Mouse (Mus musculus) kidney, adult 18-20 months (tissue): ENCODE results near the gene Ifitm2.

Experiments
- DNase-seq: peaks from one replicate; pipeline ENCODE4 v3.0.0; 2021

Ifitm2 gene

DNA sequence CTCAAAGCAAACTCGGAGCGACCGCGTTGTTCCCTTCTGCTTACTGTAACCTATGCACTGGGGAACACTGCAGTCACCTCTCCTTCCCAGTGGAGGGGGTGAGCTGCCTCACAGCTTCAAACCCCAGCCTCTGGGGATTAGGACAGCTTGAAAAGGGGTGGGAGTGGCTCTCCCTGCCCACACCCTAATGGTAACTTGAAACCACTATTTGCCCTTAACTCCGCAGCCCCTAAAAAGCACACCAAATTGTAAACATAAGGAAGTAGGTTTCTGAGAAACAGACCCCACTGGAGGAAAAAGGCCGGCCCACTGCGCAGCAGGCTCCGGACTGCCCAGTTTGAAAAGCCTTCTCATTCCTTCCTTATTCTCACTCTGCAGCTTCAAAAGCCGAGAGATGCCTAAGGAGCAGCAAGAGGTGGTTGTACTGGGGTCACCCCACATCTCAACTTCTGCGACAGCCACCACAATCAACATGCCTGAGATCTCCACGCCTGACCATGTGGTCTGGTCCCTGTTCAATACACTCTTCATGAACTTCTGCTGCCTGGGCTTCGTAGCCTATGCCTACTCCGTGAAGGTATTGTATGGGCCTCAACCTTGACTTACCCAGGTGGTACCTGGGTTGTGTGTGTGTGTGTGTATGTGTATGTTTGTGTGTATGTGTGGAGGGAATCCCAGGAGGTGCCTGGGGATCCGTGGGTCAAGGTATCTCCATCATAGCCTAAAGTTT lies 12.2 kb upstream of the Ifitm2 start:
- no peak for DNase-seq

DNA sequence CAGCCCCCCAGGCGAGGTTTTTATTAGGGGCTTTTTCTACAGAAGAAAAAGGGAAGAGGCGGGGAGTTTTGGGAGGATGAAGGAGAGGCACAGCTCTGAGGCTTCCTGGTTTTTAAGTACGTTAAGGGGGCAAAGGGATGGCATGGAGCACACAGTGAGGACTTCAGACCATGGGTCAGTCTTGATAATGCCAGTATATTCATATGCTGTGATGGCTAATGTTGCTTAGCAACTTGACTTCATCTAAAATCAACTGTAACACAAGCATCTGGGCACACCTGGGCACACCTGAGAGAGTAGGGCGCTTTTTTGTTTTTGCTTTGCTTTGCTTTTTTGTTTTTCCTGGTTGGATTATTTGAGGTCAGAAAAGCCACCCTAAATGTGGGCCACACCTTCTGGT lies 11.1 kb upstream of the Ifitm2 start, which contains the start of gene Ifitm1:
TSS of gene Ifitm1 (plus strand) at position 301 of the 400 bp plus-strand sequence.
- DNase-seq = no peak

DNA sequence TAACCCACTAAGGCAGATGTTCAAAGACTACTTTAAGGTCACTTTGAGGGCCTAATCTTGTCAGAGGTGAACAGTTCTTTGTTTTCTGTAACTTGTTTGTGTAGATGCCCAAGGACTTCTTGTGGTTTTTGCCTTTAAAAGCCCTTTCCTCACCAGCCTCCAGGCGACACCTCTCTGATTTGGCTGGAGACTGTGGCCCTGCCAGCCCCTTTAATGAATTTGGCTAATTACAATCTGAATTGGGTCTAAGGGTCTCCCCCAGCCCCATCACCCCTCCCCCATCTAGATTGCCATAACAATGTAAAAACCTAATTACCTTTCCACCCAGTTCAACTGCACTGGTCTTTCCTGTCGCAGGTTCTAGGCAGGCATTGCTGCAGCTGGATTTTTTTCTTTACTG lies 6.9 kb upstream of the Ifitm2 start:
- DNase-seq = no peak

DNA sequence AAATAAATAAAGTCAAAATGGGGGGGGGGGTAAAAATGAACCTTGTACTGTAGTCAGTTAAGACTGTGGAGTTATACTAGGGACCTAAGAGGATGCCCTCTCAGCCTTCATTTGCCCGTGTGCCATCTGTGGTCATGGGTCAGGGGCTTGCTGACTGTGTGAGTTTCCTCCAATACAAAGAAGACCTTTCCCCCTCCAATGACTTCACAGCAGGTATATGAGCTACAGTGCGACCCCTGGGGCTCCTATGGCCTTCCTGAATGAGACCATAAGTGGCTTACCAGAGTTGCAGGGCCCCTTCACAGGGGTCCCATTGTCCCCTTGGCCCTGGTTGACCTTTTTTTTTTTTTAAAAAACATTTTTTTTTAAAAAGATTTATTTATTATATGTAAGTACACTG lies 5.6 kb upstream of the Ifitm2 start:
- DNase-seq = no peak

DNA sequence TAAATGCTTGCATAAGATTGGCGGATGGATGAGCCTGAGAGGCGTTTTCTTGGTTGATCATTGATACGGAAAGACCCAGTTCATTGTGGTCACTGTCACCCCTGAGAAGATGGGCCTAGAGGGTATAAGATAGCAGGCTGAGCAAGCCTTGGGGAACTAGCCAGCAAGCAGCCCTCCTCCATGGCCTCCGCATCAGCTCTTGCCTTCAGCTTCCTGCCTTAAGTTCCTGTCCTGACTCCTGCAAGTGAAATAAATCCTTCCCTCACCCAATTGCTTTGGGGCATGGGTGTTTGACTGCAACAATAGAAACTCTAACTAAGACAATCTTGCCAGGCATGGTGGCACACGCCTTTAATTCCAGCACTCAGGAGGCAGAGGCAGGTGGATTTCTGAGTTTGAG lies 4.2 kb upstream of the Ifitm2 start:
- no peak for DNase-seq

DNA sequence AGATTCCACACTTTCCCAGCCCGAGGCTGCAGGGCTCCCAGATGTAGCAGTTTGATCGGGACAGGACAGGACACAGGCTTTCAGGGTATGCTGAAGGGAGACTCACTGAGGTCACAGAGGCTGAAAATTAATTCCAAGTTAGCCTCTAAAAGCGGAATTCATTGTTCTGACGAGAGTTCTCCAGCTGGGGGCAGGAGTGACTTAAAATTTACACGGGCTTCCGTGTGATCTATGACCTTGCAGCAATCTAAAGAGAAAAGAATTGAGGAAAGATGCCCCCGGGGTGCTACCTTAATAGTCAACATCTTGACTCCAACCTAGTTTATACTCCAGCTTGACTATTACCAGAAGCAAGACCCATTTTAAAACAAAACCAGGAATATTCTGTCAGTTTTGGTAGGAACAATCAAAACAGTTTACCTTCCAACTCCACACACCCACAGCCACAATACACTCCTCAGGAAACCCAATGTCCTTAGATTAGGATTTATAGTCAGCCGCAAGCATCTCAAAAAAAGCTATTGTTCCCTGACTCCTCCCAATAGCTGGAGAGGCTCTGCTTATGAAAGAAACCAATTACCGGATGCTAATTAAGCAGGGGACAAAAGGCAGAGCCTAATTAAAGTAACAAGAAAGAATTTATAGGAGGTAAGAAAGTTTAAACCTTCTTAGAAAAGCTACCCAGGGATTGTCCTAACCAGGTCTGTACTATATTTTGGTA lies 3.6 kb upstream of the Ifitm2 start:
- peak; percentile 74 for DNase-seq

DNA sequence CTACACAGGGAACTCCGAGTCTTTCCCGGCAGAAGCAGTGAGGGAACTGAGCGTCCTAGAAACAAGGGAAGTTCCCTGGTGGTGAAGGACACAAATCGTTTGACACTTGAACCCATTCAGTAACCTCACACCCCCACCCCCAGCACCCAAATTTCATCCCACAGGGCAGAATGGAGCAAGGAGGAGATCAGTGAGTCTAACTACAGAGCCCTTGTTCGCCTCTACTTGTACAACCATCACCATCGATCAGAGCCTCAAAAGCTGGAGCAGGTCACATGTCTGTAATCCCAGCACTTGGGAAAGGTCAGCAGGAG lies 726 bp upstream of the Ifitm2 start:
- no peak for DNase-seq

DNA sequence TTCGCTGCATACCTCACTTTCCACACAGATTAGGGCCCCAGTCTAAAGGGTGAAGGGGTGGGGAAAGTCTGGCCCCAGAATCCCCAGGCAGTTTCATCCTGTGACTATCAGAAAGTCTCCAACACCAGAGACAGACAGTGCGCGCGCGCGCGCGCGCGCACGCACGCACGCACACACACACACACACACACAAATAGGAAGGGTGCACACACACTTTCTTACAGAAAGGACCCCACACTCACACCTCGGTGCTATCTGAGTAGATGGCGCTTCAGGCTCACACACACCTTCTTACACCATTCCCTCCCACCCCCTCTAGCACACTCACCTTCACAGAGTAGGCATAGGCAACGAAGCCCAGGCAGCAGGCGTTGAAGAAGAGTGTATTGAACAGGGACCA lies 445 bp downstream of the Ifitm2 start:
- DNase-seq = no peak

DNA sequence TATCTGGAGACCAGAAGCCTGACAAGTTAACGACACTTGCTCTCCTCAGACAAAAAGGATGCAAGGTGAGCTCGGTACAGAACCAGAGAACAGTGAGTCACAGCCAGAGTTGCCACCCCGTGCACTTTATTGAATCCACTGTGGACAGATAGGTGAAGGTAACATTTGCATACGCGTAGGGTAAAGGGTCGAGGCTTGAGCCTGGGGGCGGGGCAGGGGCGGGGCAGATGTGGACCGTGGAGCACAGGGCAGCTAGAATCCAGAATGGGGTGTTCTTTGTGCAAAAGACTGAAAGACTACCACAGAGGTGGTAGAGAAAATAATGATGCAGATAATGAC lies 1.1 kb downstream of the Ifitm2 start:
- DNase-seq = no peak

DNA sequence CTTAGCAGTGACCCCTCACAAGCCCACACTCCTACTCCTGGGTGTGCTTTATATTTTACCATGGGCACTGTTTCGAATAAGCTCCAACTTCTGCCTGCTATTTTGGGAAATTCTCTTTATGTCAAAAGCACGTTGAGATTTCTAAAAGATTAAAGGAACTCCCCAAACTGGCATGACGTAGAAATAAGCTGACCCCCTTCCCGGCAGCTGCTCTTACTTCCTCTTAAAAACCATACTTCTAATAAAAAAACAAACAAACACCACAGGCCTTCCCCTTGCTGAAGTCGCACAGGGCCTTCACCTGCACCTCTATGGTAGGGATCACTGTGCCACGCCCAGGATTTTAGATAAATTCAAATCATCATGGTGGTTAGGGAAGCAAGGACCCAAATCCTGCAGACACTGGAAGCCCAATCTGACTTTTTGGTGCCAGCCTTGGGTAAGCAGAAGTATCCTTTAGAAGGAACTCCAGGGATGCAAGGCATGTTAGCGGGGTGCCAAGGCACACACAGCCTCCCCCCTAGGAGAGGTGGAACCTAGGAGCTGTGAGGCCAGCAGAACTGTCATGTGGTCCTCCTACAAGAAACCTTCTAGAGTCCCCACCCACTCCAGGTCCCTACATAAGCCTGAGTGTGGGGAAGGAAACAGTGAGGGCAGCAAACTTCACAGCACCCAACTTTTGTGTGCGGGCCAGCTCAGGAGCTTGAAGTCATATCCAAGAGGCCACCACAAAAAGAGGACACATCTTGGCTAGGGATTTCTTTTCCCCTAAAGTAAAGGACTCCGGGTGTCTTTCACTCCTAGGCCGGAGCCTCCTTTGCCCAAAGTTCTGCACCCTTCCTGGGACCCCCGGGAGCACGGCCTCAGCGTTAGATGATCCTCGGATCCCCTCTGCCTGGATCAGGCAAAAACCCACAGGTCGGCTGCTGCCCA lies 1.7 kb downstream of the Ifitm2 start:
- DNase-seq = no peak

DNA sequence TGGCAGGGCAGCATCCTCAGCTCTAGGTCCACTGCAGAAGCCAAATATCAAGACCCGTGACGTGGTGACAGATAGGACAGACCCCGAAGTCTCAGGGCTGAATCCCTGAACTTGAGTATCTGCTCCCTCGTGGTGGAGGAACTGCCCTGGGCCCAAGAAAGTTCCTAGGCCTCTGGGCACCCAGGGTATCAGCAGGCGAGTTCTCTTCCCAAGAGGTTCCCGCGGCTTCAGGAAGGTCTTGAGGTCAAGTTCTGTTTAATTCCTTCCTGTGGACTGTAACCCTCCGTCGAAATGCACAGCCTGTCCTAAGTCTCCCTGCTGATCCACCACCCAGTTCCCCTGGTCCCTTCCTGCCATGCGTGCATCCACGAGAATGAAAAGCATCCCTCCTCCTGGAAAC lies 2.7 kb downstream of the Ifitm2 start:
- DNase-seq = no peak

DNA sequence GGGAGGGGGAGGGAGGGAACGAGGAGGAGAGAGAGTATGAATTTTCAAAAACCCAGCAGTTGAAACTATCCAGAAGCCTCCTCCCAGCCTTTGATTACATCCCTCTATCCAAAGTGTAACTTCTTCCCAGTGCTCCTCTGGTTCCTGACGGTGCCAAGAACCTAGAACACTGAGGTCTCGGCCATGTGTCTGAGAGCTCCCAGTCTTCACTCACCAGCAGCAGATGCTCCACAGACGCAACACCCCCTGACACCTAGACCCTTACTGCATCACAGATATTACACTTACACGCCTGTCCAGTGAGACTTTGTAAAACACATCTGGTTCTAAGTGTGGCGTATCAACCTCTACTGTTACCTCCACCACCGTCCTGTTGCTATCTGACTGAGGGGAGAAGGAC lies 3.3 kb downstream of the Ifitm2 start:
- no peak for DNase-seq

DNA sequence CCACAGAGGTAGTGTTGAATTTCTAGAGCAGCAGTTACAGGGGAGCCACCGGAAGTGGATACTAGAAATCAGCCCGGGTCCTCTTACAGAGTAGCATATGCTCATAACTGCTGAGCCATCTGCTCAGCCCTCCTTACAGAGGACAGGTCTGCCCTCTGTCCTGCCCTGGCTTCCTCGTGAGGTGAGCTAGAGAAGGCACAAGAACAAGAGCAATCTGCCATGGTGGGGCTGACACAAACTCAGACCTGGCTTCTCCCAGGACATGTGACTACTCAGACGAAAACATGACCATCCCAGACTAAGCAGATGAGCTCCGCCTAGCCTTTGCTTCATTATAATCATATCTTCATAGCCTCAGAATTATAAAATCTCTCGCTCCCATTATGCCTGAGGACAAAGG lies 4.0 kb downstream of the Ifitm2 start:
- no peak for DNase-seq

DNA sequence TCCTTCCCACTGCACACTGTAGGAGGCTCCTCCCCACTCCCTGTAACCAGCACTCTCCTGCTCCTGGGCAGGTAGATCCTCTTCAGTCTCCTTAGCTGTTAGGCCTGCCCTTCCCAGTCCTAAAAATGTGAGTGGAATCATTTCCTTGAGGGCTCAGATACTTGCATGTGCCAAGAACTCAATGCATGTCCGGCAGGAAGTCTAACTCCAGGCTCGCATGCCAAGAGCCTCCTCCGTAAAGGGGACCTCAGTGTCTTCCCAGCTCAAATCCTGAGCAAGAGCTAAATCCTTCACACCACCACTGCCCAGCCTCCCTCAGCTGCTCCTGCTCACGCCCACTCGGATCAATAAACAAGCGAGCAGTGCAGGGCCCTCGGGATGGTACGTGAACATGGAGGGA lies 4.7 kb downstream of the Ifitm2 start:
- DNase-seq = peak; percentile 36

DNA sequence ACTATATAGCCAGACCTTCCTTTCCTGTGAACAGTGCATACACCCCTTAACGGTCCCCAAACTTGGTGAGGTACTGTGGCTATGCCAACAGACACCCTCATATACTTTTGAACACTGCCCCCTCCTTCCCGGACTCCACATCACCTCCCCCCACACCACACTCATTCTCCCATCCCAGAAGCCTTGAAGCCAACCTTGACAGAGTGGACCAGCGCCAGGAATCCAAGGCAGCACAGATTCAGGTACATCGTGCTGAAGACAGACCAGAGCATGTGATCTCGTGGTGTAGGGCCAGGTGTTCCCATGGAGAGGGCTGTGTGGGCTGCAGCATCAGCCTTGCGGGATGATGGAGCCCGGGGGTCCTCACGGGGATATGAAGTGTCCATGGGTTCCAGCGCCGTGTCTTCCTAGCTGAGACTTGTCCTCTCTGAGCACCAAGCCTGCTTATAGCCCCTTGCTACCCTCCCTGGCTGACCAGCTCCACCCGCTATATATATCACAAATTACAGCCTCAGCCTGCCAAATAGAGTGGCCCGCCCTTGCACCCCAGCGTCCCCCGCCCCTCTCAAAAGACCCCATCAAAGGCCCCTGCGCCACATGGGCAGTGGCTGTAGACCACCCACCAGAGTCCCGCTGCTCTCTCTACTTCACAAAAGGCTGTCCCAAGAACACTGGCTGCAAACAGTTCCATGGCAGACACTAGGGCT lies 5.8 kb downstream of the Ifitm2 start, which contains the start of gene Ifitm5:
TSS of gene Ifitm5 (minus strand) at position 468 of the 707 bp plus-strand sequence.
- DNase-seq = no peak

DNA sequence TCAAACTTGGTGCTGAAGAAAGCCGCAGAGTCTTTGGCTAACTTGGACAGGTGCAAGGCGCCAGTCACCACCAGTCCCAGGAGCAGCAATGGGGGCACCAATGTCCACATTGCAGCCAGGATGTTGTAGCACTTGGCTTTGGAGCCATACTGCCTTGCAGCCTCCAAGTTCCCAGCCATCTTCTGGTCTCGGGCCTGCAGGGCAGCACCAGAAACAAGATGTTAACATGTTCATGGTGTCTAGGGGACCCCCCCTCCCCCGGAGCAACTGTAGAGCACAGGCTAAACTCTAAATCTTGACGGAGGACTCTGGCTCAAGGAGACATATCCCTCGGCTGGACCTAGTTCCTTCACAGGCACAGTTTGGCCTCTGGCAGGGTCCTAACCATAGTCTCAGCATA lies 6.5 kb downstream of the Ifitm2 start:
- no peak for DNase-seq

DNA sequence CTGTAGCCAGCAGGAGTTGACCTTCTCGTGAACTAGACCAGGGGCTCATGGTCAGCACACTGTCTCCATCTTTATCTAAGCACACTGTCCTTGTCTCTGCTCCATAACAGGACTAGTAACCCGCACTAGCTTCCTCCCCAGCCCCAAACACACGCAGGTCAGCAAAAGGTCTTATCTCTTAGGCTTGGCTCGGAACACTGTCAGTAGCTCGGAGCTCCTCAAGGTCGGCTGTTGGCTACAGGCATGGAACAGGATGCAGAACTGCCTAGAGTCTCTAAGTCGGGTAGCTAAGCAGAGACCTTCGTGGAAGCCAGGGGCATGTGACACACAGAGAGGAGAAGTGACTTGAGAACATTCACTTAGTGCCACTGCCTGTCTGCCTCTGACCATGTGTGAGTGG lies 7.6 kb downstream of the Ifitm2 start:
- peak; percentile 13 for DNase-seq

DNA sequence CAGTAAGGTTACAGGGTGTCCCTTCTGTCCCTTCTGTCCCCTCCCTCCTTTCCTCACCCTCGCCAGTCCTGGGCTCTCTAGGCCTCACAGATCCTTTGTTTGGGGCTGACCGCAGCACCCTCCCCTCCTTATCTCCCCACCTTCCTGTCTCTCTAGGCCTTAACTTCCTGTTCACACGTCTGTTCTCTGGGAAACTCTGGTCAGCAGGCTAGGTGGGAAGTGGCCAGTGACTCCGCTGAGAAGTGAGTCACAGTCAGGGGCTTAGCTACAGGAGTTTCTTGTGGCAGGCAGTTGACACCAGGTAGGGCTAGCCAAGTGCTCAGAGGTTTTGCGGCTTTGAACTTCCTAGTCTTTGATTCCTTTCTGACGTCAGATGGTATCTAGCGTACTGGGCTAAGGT lies 8.8 kb downstream of the Ifitm2 start:
- peak; percentile 6 for DNase-seq

DNA sequence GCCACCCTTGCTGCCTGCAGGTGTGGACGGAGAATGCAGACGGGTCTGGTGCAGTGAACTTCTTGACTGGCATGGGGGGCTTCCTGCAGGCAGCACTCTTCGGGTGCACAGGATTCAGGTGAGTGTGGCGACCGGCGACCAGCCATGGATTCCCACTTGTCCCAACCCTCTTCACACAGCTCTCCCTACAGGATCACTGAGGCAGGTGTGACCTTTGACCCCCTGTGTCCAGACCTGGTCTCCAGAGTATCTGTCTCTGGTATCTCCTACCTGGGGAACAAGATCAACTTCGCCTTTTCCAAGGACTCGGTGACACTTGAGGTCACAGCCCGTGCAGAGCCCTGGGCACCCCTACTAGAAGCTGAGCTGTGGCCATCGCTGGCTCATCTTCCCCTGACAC lies 9.5 kb downstream of the Ifitm2 start:
- DNase-seq = no peak

DNA sequence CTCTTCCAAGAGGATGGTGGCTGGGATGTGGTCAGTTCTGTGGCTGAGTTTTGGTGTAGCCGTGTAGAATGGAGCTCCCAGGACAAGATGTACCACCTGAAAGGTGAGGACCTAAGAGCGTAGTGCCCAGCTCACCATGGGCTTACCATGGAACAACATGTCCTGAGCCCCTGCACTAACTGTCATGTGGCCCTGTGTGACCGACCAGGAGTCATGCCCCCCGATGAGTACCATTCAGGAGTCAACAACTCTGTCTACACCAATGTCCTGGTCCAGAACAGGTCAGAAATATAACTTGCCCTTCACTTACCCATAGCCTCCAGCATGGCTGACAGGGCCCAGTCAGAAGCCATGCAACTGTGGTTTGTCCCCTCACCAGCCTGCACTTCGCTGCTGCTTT lies 10.5 kb downstream of the Ifitm2 start:
- no peak for DNase-seq

DNA sequence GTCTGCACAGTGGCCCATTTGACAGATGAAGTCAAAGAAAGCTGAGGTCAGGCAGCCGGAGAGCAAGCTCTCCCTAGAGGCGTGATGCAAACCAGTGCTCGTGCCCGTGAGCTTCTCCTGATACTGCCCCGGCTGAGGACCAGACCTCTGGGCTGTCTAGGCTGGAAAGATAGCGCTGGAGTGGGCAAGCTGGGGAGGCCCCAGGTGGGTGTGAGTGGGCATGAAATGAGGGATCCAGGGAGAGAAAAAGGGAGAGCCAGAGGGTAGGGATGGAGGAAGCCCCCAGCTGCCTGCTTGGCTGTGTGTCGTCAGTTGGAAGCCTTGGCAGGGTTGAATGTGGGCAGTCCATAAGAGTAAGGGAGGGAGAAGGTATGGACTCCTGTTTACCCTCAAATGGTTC lies 11.6 kb downstream of the Ifitm2 start:
- no peak for DNase-seq

DNA sequence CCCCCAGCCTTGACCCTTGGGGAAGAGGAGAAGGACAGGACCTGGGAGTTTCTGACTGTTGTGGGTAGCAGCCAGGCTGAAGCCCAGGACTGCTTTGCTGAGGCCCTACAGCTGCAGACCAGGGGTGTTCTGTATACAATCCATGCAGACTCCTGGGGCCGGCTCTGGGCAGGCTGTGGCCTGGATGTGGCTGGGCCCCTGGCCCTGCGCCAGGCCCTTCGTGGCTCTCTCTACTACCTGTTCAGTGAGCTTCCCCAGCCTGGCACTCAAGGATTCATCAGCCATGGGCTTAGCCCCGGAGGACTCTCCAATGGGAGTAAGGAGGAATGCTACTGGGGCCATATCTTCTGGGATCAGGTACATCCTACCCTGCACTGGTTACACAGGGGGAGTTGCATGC lies 12.4 kb downstream of the Ifitm2 start:
- DNase-seq = peak; percentile 17

DNA sequence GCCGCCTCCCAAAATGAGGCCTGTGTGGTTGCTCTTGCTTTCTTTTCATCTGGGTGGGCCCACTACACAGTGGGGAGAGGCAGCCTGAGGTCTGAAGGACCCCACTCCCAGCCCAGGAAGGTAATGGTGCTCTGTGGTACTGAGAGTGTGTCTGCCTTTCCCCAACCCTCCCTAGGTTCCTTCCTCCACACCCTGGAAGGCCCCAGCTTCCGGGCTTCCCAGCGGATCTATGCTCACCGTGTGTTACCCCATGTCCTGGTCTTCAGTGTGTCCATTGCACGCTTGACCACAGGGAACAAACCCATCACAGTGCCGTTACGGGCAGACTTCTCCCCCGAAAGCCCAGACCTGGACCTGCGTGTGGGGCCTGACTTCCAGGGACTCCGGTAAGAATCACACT lies 13.0 kb downstream of the Ifitm2 start:
- DNase-seq = no peak
